Mouse (Mus musculus) megakaryocyte progenitor cell, adult 5-6 weeks (primary cell): ENCODE results near the gene Ddx41. TPM values are rescaled to one million over a fixed set of nuclear protein-coding genes. Genes with fewer than 3 reads are reported as not detected.

Experiments
- ATAC-seq: replicated peaks from 2 replicates; pipeline ENCODE4 v1.8.0; 2016; ENCODE audit warnings: mild to moderate bottlenecking, moderate TSS enrichment, inconsistent platforms; ENCODE audit not compliant: poor library complexity
- total RNA-seq, 2 experiments: library from RNA; stranded (forward) in 1 of 2; stranded (reverse) in 1 of 2; fragments of 157-497, 149-512 nt in 1 of 2; fragments of 200-1000 nt in 1 of 2; gene quantifications; 2 replicates each; pipeline versions ENCODE4 v1.2.3 to v1.2.4; 2015 to 2017

Gene Ddx41
- total RNA-seq, 2 experiments from 2014 or later = 29.1 to 66.9 TPM

GRCm38 (mm10) chr13:55510332-55510667, 26.2 kb downstream of the Ddx41 start:
- peak; percentile 45 for ATAC-seq

- no peak for ATAC-seq
Observed at GRCm38 (mm10) chr13:55508531-55508930, 27.9 kb downstream of the Ddx41 start.

DNA sequence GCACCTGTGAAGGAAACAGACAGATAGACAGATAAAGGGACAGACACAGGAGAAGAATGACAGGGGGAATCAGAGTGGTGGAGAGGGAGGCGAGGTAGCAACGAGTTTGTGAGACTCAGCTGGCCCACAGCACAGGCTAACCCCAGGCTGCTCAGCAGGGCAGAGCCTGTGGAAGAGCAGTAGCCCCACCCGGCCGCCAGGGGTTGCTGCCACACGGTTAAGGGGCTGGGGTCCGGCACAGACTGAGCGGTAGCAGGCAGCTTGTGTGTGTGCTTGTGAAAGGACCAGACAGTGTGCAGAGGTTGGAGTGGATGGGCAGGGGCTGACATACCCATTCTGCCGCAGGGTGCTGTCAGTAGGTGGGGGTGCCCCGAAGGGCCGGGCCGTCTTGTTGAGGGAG, 28.6 kb downstream of the Ddx41 start:
- peak; percentile 33 for ATAC-seq

GRCm38 (mm10) chr13:55506697-55507096, 29.8 kb downstream of the Ddx41 start:
- ATAC-seq = no peak

DNA sequence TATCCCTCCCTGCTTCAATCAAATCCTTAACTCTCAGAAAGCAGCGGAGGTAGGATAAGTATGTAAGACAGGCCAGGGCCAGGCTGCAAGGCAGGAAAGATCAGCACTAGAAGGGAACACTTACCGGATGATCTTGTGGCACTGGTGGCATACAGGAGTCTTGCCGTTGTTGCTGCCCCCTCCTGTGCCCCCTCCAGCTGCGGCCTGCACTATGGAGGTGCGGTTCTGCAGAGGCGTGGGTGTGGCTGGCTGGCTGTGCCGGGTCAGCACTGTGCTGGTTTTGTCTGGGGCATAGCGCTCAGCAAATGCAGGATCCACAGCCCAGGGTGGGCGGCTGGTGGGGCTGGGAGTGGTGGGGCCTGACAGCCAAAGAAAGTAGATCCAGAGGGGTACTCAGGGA, 30.6 kb downstream of the Ddx41 start:
- ATAC-seq = no peak

- ATAC-seq = no peak
Observed at GRCm38 (mm10) chr13:55504390-55504789, 32.1 kb downstream of the Ddx41 start.

GRCm38 (mm10) chr13:55502405-55502804, 34.1 kb downstream of the Ddx41 start:
- ATAC-seq = no peak

- ATAC-seq = no peak
Observed at GRCm38 (mm10) chr13:55500575-55500974, 35.9 kb downstream of the Ddx41 start.

GRCm38 (mm10) chr13:55498906-55499305, 37.6 kb downstream of the Ddx41 start:
- ATAC-seq = no peak

- no peak for ATAC-seq
Observed at GRCm38 (mm10) chr13:55496661-55497060, 39.8 kb downstream of the Ddx41 start.

GRCm38 (mm10) chr13:55495702-55496101, 40.8 kb downstream of the Ddx41 start:
- no peak for ATAC-seq

DNA sequence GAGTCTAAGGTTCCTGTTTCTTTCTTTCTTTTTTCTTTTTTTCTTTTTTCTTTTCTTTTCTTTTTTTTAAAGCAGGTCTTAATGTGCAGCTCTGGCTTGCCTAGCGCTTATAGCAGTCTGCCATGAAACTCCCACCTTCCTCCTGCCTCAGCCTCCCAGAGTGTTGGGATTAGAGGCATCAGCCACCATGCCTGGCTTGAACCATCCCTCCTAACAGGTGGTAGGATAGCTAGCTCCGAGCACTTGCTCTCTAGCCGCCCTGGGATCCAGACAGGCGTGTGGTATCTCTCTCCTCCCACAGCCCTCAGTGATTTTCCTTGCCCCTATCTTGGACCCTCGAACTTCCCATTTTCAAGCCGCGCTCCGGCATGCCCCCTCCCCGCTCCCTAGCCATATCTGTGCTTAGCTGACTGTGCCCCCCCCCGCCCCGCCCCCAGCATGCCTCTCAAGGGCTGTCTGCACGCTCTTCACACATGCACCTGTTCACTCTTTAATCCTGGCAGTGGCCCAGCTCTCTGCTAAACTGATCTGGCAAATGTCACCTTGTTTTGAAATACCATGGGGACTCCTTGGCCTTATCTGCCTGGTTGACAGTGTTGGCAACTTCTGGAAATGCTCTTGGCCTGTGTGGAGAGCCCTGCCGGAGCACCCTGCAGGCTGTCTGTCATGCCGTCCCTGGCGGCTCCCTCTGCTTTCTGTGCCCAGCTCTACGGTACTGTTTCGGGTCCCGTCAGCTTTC, 41.4 kb downstream of the Ddx41 start:
- ATAC-seq = peak; percentile 91

GRCm38 (mm10) chr13:55494257-55494656, 42.2 kb downstream of the Ddx41 start:
- ATAC-seq = no peak

DNA sequence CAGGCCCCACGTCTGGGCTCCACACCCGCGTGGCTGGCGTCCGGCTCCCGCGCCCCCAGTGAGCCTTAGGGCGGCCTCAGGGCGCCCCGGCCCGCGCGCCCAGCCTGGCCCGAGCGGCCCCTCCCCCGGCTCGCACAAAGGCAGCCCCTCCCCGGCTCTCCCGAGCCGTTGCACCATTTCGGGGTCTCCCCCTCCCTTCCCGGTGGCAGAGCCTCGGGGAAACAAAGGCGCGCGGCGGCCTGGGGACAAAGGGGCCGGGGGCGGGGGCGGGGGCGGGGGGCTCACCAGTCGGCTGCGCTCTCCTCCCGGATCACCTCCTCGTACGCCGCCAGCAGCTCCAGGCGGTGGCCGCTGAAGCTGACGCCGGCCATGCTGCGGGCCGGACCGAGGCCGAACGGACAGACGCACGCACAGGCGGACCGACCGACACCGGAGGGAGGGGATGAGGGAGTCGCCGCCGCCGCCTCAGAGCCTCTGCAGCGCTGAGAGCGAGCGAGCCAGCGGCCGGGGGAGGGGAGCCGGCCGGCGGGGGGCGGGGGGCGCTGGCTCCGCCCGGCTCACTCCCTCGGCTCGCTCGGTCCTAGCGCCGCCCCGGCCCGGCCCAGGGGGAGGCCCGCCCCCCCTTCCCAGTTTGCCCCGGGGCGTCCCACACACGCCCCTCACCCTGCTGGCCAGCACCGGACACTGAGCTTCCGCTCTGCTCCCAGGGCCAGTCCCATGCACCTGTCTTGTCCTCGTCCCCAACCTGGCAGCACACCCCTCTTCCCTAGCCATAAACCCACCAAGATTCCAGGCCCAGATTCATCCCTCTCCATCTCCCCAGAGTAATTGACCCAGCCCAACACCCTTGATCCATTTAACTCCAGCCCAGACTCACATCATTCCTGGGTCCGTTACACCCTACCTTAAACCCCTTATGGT, 48.6 kb downstream of the Ddx41 start, which contains the start of gene Dbn1:
Gene Dbn1, minus strand, starts transcription at position 534 of the 921 bp plus-strand sequence.
- 0 out of 2 replicates have a peak, but pooled peaks have one; percentile 3 for ATAC-seq

DNA sequence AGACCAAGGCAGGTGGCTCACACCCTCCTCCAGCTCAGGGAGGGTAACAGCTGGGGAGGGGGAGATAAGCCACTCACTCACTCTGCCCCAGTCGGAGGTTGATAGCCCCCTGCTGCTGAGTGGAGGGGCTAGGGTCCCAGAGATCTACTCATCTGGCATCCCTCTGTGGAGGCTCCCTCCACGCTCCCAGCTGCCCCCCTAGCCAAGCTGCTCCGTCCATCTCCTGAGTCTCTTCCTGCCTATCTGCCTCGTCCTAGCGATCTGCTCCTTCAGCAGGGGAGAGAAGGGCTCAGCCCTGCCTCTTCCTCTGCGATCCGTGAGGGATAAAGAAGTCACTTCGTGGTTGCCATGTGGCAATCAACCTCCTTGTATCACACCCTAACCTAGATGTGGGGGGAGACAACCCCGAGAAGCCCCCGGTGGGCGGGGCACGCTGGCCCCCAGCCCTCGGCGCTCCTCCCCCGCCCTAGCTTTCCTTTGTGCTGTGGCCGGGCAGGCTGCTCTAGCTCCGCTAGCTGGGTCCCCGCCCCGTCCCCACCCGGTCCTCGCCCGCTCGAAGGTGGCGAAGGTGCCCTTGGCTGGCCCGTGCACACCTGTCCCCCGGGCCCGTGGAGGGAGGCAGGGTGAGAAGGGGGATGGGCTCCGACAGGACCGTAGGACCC, 49.4 kb downstream of the Ddx41 start:
- ATAC-seq = peak; percentile 29

DNA sequence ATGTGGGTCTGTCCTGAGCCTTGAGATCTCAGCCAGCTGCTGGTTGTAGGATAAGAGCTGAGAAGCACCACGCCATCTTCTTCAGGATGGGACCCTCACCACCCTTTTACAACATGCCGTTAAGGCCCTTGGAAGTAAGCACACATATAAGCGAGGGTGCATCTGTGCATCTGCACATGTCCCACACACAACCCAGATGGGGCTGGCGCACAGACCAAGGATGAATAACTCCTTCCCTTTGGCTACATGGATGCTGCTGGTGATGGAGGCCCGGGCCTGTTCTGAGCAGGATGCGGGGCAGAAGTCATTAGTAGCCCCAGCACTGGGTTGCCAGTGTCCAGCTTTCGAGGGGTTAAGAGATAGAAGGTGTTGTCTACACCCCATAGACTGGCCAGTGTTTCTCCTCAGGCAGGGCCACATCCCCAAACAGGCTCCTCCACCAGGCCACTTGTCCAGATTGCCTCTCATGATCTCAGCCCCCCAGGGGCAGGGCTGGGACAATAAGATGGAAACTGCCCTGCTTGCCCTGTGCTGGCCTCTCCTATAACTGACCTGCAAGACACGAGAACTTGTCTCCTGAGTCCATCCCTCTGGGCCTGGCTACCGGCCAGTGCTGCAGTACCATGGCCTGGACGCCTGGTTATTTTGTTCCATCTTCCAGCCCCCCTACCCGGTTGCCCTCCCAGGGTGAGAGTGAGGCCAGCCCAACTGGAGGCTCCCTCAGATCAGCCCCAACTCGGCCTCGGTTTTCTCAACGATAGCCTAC, 50.2 kb downstream of the Ddx41 start:
- no peak for ATAC-seq

DNA sequence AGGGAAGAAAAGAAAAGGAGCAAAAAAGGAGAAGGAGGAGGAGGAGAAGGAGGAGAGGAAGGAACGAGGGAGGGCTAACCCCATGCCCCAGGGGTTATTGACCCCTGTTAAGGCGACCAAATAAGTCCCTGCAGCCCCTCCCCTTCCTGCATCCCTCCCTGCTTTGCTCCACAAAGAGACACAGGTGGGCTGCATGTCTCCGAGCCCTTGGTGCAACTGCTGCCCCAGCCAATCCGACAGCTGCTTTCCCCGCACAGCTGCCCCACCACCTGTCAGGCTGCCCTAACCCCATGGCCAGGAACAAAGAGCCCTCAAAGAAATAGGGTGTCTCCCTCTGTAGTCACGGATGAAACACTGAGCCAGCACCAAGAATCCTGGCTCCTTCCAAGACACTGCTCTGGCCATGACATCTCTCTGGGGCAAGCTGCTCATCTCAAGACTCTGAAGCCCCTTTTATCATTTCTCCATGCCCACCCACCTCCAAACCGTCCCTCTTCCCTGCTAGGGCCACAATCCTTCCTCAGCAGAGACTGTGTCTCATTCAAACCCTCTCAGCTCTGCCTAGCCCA, 51.9 kb downstream of the Ddx41 start:
- no peak for ATAC-seq

DNA sequence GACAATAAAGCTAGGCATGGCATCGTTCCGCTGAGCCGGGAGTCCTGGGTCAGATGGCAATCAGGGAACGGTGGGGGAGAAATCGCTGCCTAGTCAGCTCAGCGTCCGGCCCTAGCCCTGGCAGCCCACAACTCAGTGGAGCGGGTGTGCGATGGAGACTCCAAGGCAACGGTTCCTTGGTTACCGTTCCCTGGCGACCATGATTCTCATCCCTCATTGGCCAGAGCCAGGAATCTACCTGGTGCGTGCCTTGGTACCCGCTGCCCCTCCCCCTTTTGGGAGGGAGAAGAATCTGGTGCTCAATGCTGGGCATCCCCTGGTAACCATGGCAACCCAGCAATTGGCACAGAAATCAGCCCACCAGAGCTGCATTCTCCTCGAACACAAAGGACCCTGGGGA, 52.9 kb downstream of the Ddx41 start:
- ATAC-seq = no peak

DNA sequence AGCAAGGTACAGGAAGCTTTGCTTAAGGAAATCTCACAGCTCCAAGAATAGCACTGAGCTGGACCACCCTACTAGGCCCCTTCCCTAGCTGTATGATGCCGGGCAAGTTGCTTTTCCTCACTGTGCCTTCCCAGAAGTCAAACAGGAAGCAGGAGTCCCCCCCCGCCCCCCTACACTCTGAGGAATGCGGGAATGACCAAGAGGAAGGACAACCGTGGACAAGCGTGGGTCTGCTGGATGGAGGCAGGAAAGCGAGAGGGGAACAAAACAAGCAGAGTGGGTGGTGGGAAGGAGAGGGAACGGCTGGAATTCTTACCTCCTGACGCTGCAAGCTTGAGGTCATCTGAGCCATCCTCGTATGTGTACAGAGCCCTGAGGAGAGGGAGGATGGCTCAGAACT, 53.4 kb downstream of the Ddx41 start:
- no peak for ATAC-seq

DNA sequence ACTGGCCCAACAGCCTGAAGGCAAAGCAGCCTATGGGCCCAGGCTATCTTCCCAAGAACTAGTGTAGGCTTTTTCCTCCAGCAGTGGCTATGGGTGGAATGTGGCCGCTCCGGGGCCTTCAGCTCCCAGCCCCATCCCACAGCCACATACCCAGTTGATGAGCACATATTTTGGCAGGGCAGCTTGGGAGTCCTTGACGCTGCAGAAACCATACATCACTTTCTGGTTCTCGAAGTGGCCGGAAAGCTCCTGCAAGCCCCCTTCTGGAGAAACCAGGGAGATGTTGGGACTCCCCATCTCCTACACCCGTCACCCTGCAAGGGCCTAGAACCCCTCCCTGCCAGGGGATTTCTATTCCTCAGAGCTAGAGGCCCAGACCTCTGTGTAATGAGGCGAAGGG, 53.9 kb downstream of the Ddx41 start:
- no peak for ATAC-seq
